Mouse (Mus musculus) kidney, embryonic 14.5 days (tissue): ENCODE measurements at regions not wholly inside any gene's neighbourhood (a gene's known extent, or its start where the extent isn't known, plus 50 kb on each side); places are given as distances from the start of the nearest gene placed in this dataset.

Source experiments
- ATAC-seq: fragments of 200-750 bp; cut with Nextera tagmentation; 2 replicates; pipeline ENCODE4 v1.8.0; 2017; ENCODE audit warnings: moderate number of reproducible peaks, mild to moderate bottlenecking, moderate TSS enrichment, moderate library complexity; ENCODE audit not compliant: low FRiP score, low TSS enrichment
- H3K27ac ChIP-seq: fragments of 300-500 bp; sonication (generic); 2 replicates; pipeline ENCODE4 v1.5.1; 2014; ENCODE audit warnings: low read depth, mild to moderate bottlenecking, low read length, moderate library complexity, mixed read lengths
- H3K27me3 ChIP-seq: fragments of 300-500 bp; sonication (generic); 2 replicates; pipeline ENCODE4 v1.6.1; 2014; ENCODE audit warnings: mild to moderate bottlenecking, low read length; ENCODE audit not compliant: control insufficient read depth, insufficient read depth
- H3K36me3 ChIP-seq: fragments of 300-500 bp; sonication (generic); 2 replicates; pipeline ENCODE4 v1.6.1; 2014; ENCODE audit warnings: low read length, mixed read lengths; ENCODE audit not compliant: control insufficient read depth, insufficient read depth
- H3K4me1 ChIP-seq: fragments of 300-500 bp; sonication (generic); 2 replicates; pipeline ENCODE4 v1.6.1; 2014; ENCODE audit warnings: low read length, mixed read lengths; ENCODE audit not compliant: control insufficient read depth, insufficient read depth
- H3K4me2 ChIP-seq: fragments of 300-500 bp; sonication (generic); replicated peaks from 2 replicates; pipeline ENCODE4 v1.6.1; 2014; ENCODE audit warnings: low read depth, mild to moderate bottlenecking, low read length
- H3K4me3 ChIP-seq: fragments of 300-500 bp; sonication (generic); 2 replicates; pipeline ENCODE4 v1.5.1; 2014; ENCODE audit warnings: mild to moderate bottlenecking, low read length
- H3K9ac ChIP-seq: fragments of 300-500 bp; sonication (generic); 2 replicates; pipeline ENCODE4 v1.6.1; 2014; ENCODE audit warnings: low read depth, mild to moderate bottlenecking, low read length, moderate library complexity
- H3K9me3 ChIP-seq: fragments of 300-500 bp; sonication (generic); 2 replicates; pipeline ENCODE4 v1.6.1; 2016; ENCODE audit warnings: low read length; ENCODE audit not compliant: control insufficient read depth
- WGBS: fragments of 180-500 bp; shearing (Covaris S2); extraction: QIAGEN DNeasy Blood & Tissue Kit; methylation state at CpG from one replicate; pipeline ENCODE4 v1.1.7; 2014; 5-methylcytosine and 5-hydroxymethylcytosine counted together

DNA sequence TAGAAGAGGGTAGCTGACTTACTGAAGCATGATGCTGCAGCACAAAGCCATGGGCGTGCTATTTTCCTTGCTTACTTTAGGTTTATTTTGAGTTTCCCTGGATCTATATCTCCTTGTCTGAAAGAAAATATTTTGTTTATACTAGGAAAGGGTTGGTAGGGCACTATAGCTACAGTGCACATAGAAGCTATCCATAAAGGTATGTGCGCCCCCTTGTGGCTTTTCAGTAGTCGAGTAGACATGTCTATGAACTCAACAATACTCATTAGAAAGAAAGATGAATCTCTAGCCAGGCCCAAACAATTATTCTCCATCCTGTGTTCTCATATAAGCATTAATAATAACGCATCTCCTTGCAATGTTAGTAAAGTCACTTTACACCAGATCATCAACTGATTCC is 114.3 kb downstream of the Rab38 start:
- WGBS = 11% methylated on average over 4 of the region's 4 CpGs
- no peak overlapping the region for H3K9ac ChIP-seq
- H3K36me3 ChIP-seq = no peaks in the 10 kb centered on the region
- no peak overlapping the region for H3K4me2 ChIP-seq
- no peak overlapping the region for H3K4me3 ChIP-seq
- peak; percentile 69; the same call in 1 of the 2 replicates for ATAC-seq
- H3K27me3 ChIP-seq = no peaks in the 10 kb centered on the region
- no peak overlapping the region for H3K27ac ChIP-seq
- H3K9me3 ChIP-seq = no peaks in the 10 kb centered on the region
- H3K4me1 ChIP-seq = no peaks in the 10 kb centered on the region

DNA sequence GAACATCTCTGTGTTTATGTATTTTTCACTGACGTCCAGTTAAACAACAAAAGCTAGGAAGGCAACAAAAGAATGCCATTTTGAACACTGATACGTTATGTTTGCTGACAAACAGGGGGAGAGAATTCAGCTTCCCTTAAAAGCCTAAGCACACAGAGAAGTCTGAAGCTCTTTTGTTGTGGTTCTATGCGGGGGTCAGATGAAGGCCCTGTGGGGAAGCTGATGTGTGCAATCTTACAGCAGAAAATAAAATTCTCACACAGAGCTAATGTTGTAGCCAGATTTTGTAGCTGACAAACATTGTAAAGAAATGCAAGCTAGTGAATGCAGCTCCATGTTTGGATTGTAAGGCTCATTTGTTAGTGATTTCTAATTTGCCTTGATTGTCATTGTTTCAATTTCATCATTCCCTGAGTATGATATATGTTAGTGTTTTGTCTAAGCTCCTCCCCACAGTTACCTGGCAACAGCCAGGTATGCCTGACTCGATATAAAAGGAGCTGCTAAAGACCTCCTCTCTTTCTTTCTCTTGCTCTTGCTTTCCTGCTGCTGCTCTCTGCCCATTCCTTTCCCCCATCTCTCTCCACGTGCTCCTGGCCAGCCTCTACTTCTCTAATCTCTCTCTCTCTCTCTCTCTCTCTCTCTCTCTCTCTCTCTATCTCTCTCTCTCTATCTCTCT is 115.0 kb downstream of the Rab38 start:
- 70% methylated on average over 5 of the region's 5 CpGs for WGBS
- Histone ChIP-seq H3K4me3 (no peak overlapping the region), H3K9ac (no peak overlapping the region), H3K9me3 (no peaks in the 10 kb centered on the region), H3K4me2 (no peak overlapping the region), H3K27me3 (no peaks in the 10 kb centered on the region), H3K4me1 (no peaks in the 10 kb centered on the region), H3K36me3 (no peaks in the 10 kb centered on the region), H3K27ac (no peak overlapping the region)
- ATAC-seq = no peak

DNA sequence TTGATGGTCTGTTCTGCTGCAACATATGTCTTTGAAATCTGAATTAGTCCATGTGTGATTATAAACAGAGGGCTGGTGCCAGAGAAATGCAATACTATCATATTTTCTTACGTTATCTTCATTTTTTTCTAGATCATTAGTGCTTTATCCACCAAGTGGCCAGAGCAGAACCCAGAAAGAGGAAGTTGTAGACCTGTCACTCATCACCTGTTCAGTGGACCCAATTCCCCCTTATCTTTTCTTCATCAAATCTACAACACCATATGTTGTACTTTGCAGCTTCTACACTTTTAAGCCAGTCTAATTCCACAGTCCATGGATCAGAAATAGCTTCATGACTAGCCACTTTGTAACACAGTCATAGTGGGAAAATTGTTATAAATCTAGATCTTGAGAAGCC is 145.0 kb downstream of the Rab38 start:
- no peaks in the 10 kb centered on the region for H3K36me3 ChIP-seq
- no peak for ATAC-seq
- H3K27ac ChIP-seq = no peak overlapping the region
- no peaks in the 10 kb centered on the region for H3K4me1 ChIP-seq
- H3K9me3 ChIP-seq = no peaks in the 10 kb centered on the region
- WGBS = 89% methylated on average over 1 of the region's 1 CpGs
- no peak overlapping the region for H3K4me3 ChIP-seq
- no peak overlapping the region for H3K9ac ChIP-seq
- no peaks in the 10 kb centered on the region for H3K27me3 ChIP-seq
- H3K4me2 ChIP-seq = no peak overlapping the region

DNA sequence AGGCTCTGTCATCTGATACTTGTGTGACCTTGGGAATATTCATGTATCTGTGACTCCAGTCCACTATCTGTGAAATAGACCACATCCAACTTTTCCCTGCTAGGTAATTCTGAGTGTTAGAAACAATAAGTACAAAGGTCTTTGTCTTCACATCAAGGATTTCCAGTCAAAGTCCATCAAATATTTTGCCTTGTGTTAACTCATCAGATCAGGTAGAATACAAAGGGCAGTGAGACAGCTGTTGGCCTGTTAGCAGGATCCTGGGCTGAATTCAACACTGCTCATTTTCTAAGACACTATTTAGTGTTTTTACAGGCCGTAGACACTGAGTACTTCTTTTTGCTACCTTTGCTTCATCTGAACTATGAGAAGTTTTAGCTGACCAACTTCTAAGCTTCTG is 170.7 kb downstream of the Rab38 start:
- ATAC-seq = no peak
- 89% methylated on average over 1 of the region's 1 CpGs for WGBS
- Histone ChIP-seq H3K9me3 (no peaks in the 10 kb centered on the region), H3K4me2 (no peak overlapping the region), H3K4me1 (no peaks in the 10 kb centered on the region), H3K27me3 (no peaks in the 10 kb centered on the region), H3K9ac (no peak overlapping the region), H3K36me3 (no peaks in the 10 kb centered on the region), H3K27ac (no peak overlapping the region), H3K4me3 (no peak overlapping the region)
